8 mouse cellular contexts compared by ENCODE assay signal in genomic region chr7:76971334-76971733, GRCm38 (mm10).
DNase-seq lines count a peak whose midpoint lies in the region; ATAC-seq lines count a peak whose summit lies in the region.

No protein-coding gene starts in this region.

- peak; percentile 1 for DNase-seq in kidney, adult 9 months
- no peak for DNase-seq in kidney, postnatal 14 days
- peak; percentile 2 for DNase-seq in 3T3-L1 (ENCODE audit: low read depth, low spot score)
- DNase-seq in Muller cell, postnatal 12 days (ENCODE audit: inconsistent ontology term), result peak; percentile 11
- DNase-seq in embryo, embryonic 10.5 days (ENCODE audit: low spot score), result peak; percentile 41
- DNase-seq in urinary bladder, postnatal 4 days (ENCODE audit: low spot score in 2 of 2), result no peak
- no peak for DNase-seq in T-cell, adult 2 months (ENCODE audit: low spot score)

- ATAC-seq in erythroblast, adult 5-6 weeks (replicated peaks; ENCODE audit: low FRiP score, poor library complexity, severe bottlenecking), result no peak

Comparison
In these comparisons a context has a peak if more than half of its experiments do, and no peak if none do; other contexts are left out.
1. DNase-seq: peak in kidney, adult 9 months (single experiment), 3T3-L1 (single experiment), Muller cell, postnatal 12 days (single experiment) and embryo, embryonic 10.5 days (single experiment); none in kidney, postnatal 14 days (single experiment), urinary bladder, postnatal 4 days (0 of 2) and T-cell, adult 2 months (single experiment).